Mouse (Mus musculus): ENCODE data around the gene Olfr1367.

GRCm38 (mm10) chr13:21298557-21298956 is 48.2 kb upstream of the Olfr1367 start:
- no peak for TF ChIP-seq CTCF (IDR thresholded peaks at IDR 0.05)
- TF ChIP-seq EP300 (IDR thresholded peaks at IDR 0.05): no peak
